Mouse (Mus musculus) heart, embryonic 16.5 days (tissue): ENCODE results near the gene Ano6. TPM values are rescaled to one million over a fixed set of nuclear protein-coding genes. Genes with fewer than 3 reads are reported as not detected.

ENCODE experiments used
- ATAC-seq: fragments of 200-750 bp; cut with Nextera tagmentation; replicated peaks from 2 replicates; pipeline ENCODE4 v1.8.0; 2017; ENCODE audit warnings: moderate number of reproducible peaks; ENCODE audit not compliant: insufficient read depth, low FRiP score; ENCODE audit errors: extremely low read depth
- H3K27ac ChIP-seq: fragments of 300-500 bp; sonication (generic); 2 replicates; pipeline ENCODE4 v1.5.1; 2014; ENCODE audit warnings: mild to moderate bottlenecking, low read length, control low read depth, moderate library complexity
- H3K27me3 ChIP-seq: fragments of 300-500 bp; sonication (generic); 2 replicates; pipeline ENCODE4 v1.6.1; 2014; ENCODE audit warnings: low read length, mixed read lengths; ENCODE audit not compliant: control insufficient read depth, insufficient read depth
- H3K36me3 ChIP-seq: fragments of 300-500 bp; sonication (generic); 2 replicates; pipeline ENCODE4 v1.6.1; 2014; ENCODE audit not compliant: control insufficient read depth, insufficient read depth
- H3K4me1 ChIP-seq: fragments of 300-500 bp; sonication (generic); 2 replicates; pipeline ENCODE4 v1.6.1; 2014; ENCODE audit warnings: low read length, mixed read lengths; ENCODE audit not compliant: control insufficient read depth, insufficient read depth
- H3K4me2 ChIP-seq: fragments of 300-500 bp; sonication (generic); 2 replicates; pipeline ENCODE4 v1.6.1; 2014; ENCODE audit warnings: low read depth, mild to moderate bottlenecking, control low read depth, low read length
- H3K4me3 ChIP-seq: fragments of 300-500 bp; sonication (generic); 2 replicates; pipeline ENCODE4 v1.5.1; 2014; ENCODE audit warnings: mild to moderate bottlenecking, control low read depth, low read length
- H3K9ac ChIP-seq: fragments of 300-500 bp; sonication (generic); 2 replicates; pipeline ENCODE4 v1.6.1; 2014; ENCODE audit warnings: low read length, control low read depth
- H3K9me3 ChIP-seq: fragments of 300-500 bp; sonication (generic); replicated peaks from 2 replicates; pipeline ENCODE4 v1.6.1; 2016; ENCODE audit warnings: low read length; ENCODE audit not compliant: control insufficient read depth
- WGBS: fragments of 180-500 bp; shearing (Covaris S2); extraction: QIAGEN DNeasy Blood & Tissue Kit; methylation state at CpG from one replicate; pipeline ENCODE4 v1.1.7; 2014; 5-methylcytosine and 5-hydroxymethylcytosine counted together
- polyA plus RNA-seq: library from polyadenylated mRNA; unstranded; fragments of >200 nt; fragmentation: Nextera tagmentation; extraction: Ambion mirVana; gene quantifications from 2 replicates; pipeline ENCODE4 v1.2.1, GENCODE M21; 2015

Gene Ano6
- polyA plus RNA-seq, 1 experiment from 2014 or later, result 34.4 TPM

- Histone ChIP-seq H3K4me3 (no peak overlapping the region), H3K27me3 (no peaks in the 10 kb centered on the region), H3K9me3 (peaks cover 4% of the 10 kb centered on the region; the same call in 1 of the 2 replicates), H3K36me3 (peaks cover 11% of the 10 kb centered on the region), H3K9ac (no peak overlapping the region), H3K27ac (no peak overlapping the region), H3K4me1 (peaks cover 30% of the 10 kb centered on the region), H3K4me2 (no peak overlapping the region)
- ATAC-seq, result no peak; the same call in 1 of the 2 replicates
- 36% methylated on average over 3 of the region's 3 CpGs for WGBS
These were observed 17.3 kb downstream of the Ano6 start for GRCm38 (mm10) chr15:95807908-95808307.

- Histone ChIP-seq H3K4me2 (no peak overlapping the region), H3K9ac (no peak overlapping the region), H3K4me1 (peaks cover 9% of the 10 kb centered on the region), H3K36me3 (peaks cover 14% of the 10 kb centered on the region), H3K27me3 (no peaks in the 10 kb centered on the region), H3K4me3 (no peak overlapping the region), H3K27ac (no peak overlapping the region), H3K9me3 (peaks cover 4% of the 10 kb centered on the region; the same call in 1 of the 2 replicates)
- no peak for ATAC-seq
- WGBS, result 83% methylated on average over 4 of the region's 4 CpGs
These were observed 19.7 kb downstream of the Ano6 start for GRCm38 (mm10) chr15:95810357-95810761.

DNA sequence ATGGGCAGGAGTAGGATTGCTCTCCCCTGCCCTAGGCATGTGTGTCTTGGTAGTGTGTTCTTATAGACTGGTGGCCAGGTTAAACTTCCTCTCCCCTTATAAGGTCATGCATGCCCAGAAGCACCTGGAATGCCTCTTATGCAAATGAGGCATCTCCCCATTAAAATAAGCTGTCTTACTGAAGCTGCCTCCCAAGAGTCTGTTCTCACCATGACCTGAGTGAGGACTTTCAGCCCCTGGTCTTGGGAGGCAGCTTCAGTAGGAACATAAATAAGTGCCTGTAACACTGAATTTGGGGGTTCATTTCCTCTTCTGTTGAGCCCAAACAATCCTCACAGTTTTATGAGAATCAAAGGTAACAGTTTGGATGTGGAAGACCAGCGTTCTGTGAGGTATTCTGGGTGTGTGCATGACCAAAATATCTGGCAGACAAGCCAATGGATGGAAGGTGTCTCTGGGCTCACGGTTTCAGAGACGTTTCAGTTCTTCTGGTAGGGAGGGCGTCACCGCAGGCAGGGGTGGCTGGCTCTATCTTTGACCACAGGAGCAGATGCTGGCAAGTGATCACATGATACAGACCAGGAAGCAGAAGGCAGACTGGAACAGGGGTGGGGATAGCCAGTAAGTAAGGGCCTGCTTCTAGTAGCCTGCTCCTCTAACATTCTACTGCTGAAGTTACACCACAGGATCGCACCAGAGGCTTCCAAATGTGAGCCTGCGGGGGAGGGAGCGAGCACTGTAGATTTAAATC, 22.4 kb downstream of the Ano6 start:
- Histone ChIP-seq H3K9me3 (peaks cover 4% of the 10 kb centered on the region; the same call in 1 of the 2 replicates), H3K27ac (no peak overlapping the region), H3K4me3 (no peak overlapping the region), H3K36me3 (peaks cover 14% of the 10 kb centered on the region), H3K4me2 (no peak overlapping the region), H3K9ac (no peak overlapping the region), H3K4me1 (peaks cover 7% of the 10 kb centered on the region; the same call in 1 of the 2 replicates), H3K27me3 (no peaks in the 10 kb centered on the region)
- 95% methylated on average over 8 of the region's 8 CpGs for WGBS
- no peak for ATAC-seq

GRCm38 (mm10) chr15:95817501-95817900, 26.9 kb downstream of the Ano6 start:
- Histone ChIP-seq H3K36me3 (peaks cover 3% of the 10 kb centered on the region; the same call in 1 of the 2 replicates), H3K27ac (no peak overlapping the region), H3K9ac (no peak overlapping the region), H3K4me3 (no peak overlapping the region), H3K9me3 (no peaks in the 10 kb centered on the region), H3K4me1 (no peaks in the 10 kb centered on the region), H3K4me2 (no peak overlapping the region), H3K27me3 (no peaks in the 10 kb centered on the region)
- ATAC-seq, result no peak
- WGBS, result 82% methylated on average over 3 of the region's 3 CpGs

DNA sequence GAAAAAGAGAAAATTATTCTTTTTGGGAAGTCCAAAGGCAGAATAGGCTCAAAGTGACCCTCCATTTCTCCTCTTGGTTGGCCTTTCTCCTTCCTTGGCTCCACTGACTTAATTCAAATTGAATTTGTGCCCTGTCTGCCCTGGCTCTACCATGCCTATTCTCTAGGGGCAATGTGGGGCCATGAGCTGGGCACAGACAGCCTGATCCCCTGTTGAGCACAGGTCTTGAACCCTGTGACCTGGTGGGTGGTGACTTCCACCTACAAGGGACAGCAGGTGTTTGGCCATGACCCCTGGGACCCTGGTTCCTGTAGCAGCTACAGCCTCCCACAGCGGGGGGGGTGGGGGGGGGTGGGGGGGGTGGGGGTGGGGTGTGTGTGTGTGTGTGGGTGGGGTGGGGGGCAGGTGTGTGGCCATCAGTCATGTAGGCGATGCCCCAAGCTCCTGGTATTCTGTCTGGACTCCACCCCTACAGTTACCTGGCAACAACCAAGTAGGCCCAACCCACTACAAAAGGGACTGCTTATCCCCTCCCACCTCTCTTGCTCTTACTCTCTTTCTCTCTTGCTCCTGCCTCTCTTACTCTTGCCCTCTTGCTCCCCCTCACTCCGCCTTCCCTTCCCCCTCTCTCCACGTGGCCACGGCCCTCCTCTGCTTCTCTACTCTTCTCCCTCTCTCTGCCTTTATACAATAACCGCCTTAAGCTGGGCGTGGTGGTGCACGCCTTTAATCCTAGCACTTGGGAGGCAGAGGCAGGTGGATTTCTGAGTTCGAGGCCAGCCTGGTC, 28.8 kb downstream of the Ano6 start:
- 88% methylated on average over 9 of the region's 9 CpGs for WGBS
- Histone ChIP-seq H3K9me3 (no peaks in the 10 kb centered on the region), H3K27ac (no peak overlapping the region), H3K27me3 (no peaks in the 10 kb centered on the region), H3K36me3 (no peaks in the 10 kb centered on the region), H3K9ac (no peak overlapping the region), H3K4me3 (no peak overlapping the region), H3K4me1 (no peaks in the 10 kb centered on the region), H3K4me2 (no peak overlapping the region)
- no peak for ATAC-seq

DNA sequence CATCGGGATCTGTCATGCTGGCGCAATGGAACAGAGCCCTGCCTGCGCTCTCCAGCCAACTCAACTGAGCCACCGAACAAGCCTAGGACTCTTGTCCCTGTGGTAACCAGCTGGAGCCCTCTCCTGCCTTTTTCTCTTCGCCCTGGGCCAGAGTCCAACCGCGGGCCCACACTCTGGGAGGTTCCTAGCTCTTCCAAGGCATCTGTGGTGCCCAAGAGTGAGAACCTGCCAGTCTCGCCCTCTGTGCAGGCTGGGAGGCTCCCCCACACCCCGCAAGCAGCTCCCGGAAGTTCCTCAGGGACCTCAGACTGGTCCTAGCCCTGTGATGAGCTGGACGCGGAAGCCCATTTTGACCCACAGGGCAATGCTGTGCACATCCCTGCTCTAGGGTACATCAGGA, 29.5 kb downstream of the Ano6 start:
- H3K9ac ChIP-seq, result no peak overlapping the region
- no peak overlapping the region for H3K27ac ChIP-seq
- no peaks in the 10 kb centered on the region for H3K27me3 ChIP-seq
- H3K4me1 ChIP-seq, result 0 out of 2 replicates have a peak, but pooled peaks cover 2% of the 10 kb centered on the region
- no peaks in the 10 kb centered on the region for H3K9me3 ChIP-seq
- no peak overlapping the region for H3K4me2 ChIP-seq
- 85% methylated on average over 12 of the region's 12 CpGs for WGBS
- ATAC-seq, result no peak
- 0 out of 2 replicates have a peak, but pooled peaks cover 3% of the 10 kb centered on the region for H3K36me3 ChIP-seq
- H3K4me3 ChIP-seq, result no peak overlapping the region

GRCm38 (mm10) chr15:95820678-95821077, 30.0 kb downstream of the Ano6 start:
- Histone ChIP-seq H3K4me1 (0 out of 2 replicates have a peak, but pooled peaks cover 2% of the 10 kb centered on the region), H3K27me3 (no peaks in the 10 kb centered on the region), H3K4me2 (no peak overlapping the region), H3K9ac (no peak overlapping the region), H3K27ac (no peak overlapping the region), H3K9me3 (no peaks in the 10 kb centered on the region), H3K36me3 (0 out of 2 replicates have a peak, but pooled peaks cover 4% of the 10 kb centered on the region), H3K4me3 (no peak overlapping the region)
- WGBS, result 93% methylated on average over 9 of the region's 9 CpGs
- no peak for ATAC-seq

- WGBS, result 63% methylated on average over 9 of the region's 9 CpGs
- Histone ChIP-seq H3K4me1 (peaks cover 11% of the 10 kb centered on the region), H3K4me3 (no peak overlapping the region), H3K27ac (no peak overlapping the region), H3K27me3 (no peaks in the 10 kb centered on the region), H3K36me3 (0 out of 2 replicates have a peak, but pooled peaks cover 4% of the 10 kb centered on the region), H3K4me2 (no peak overlapping the region), H3K9ac (no peak overlapping the region), H3K9me3 (no peaks in the 10 kb centered on the region)
- ATAC-seq, result no peak; the same call in 1 of the 2 replicates
These were observed 31.5 kb downstream of the Ano6 start for GRCm38 (mm10) chr15:95822099-95822498.
